Mouse (Mus musculus) lung, adult 2 months (tissue): ENCODE data around the gene Rufy2.

Experiments
- CTCF ChIP-seq: fragments of 200-500 bp; IDR thresholded peaks from 2 replicates; pipeline ENCODE4 v1.5.1; 2011; ENCODE audit warnings: mild to moderate bottlenecking, low read length, control low read depth; ENCODE audit not compliant: insufficient read depth
- POLR2A ChIP-seq: fragments of 200-500 bp; IDR thresholded peaks from 2 replicates; pipeline ENCODE4 v1.6.1; 2011; ENCODE audit warnings: low read depth, mild to moderate bottlenecking, control low read depth, low read length, borderline replicate concordance; ENCODE audit errors: extremely low read depth

DNA sequence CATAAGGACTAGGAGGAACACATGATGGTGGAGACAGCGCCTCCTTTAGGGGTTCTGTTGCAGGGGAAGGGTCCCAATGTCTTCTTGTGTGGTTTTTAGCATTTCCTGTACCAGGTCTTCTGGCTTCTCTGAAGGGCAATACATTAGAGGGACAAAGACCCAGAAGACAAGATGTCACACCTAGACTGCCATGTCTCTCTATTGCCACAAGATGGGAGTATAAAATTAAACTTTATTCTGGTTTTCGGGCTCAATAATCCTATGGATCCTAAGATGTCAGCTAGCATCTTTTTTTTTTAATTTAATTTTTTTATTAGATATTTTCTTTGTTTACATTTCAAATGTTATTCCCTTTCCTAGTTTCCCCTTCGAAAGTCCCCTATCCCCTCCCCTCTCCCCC, 63.1 kb downstream of the Rufy2 start:
- TF ChIP-seq POLR2A (no peak), CTCF (no peak)
